ENCODE assay signal across 15 mouse cellular contexts in the genomic region with DNA sequence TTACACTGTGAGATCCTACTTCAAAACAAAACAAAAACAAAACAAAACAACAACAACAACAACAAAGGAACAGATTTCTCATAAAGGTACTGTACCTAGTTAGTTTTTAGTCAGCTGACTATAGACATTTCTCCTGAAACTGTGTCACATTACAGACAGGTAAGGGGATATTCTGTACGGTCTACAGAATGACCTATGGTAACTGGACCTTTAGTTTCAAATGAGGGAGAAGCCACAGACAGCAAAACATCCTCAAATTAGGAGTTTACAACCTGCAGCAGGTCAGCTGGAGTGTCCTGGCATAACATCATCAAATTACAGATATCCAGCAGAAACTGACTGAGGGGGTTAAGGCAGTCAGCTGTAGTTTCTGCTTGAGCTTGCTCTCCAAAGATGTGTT.
"Had no signal": no experiment of that assay in that cellular context is flagged by ENCODE, and none has a peak within 500 bp of the region (broad histone marks: within the 10 kb centered on the region; RNA-seq: fewer than 3 reads in every experiment).

No protein-coding gene starts in this region.

- DNase-seq: retina, postnatal 1 day; right cerebral cortex, adult 18-20 months; right cerebral cortex, postnatal 14 days; right cerebral cortex, postnatal 25 days; right cerebral cortex, postnatal 4 days; spleen, adult 18-20 months; thymus, adult 18-20 months; thymus, adult 2 months; thymus, postnatal 14 days; thymus, postnatal 25 days; thymus, postnatal 36 days; thymus, postnatal 4 days had no signal

- H3K27ac ChIP-seq: neural tube, embryonic 15.5 days; stomach, embryonic 15.5 days; stomach, postnatal 0 days had no signal

- H3K36me3 ChIP-seq: neural tube, embryonic 15.5 days; stomach, embryonic 15.5 days had no signal

- H3K4me1 ChIP-seq: neural tube, embryonic 15.5 days; stomach, embryonic 15.5 days had no signal

- H3K9me3 ChIP-seq: neural tube, embryonic 15.5 days; stomach, embryonic 15.5 days had no signal

- H3K27me3 ChIP-seq: neural tube, embryonic 15.5 days; stomach, embryonic 15.5 days had no signal

- H3K4me2 ChIP-seq: neural tube, embryonic 15.5 days; stomach, embryonic 15.5 days had no signal

- H3K4me3 ChIP-seq: neural tube, embryonic 15.5 days; stomach, embryonic 15.5 days had no signal

- H3K9ac ChIP-seq: neural tube, embryonic 15.5 days; stomach, embryonic 15.5 days had no signal
